Mouse (Mus musculus) urinary bladder, postnatal 4 days (tissue): ENCODE results near the gene Ap1s3.

Source experiments
- DNase-seq, 2 experiments: peaks; one replicate each; pipeline ENCODE4 v3.0.0; 2021 to 2022; ENCODE audit warnings: low spot score in 2 of 2

Gene Ap1s3

DNA sequence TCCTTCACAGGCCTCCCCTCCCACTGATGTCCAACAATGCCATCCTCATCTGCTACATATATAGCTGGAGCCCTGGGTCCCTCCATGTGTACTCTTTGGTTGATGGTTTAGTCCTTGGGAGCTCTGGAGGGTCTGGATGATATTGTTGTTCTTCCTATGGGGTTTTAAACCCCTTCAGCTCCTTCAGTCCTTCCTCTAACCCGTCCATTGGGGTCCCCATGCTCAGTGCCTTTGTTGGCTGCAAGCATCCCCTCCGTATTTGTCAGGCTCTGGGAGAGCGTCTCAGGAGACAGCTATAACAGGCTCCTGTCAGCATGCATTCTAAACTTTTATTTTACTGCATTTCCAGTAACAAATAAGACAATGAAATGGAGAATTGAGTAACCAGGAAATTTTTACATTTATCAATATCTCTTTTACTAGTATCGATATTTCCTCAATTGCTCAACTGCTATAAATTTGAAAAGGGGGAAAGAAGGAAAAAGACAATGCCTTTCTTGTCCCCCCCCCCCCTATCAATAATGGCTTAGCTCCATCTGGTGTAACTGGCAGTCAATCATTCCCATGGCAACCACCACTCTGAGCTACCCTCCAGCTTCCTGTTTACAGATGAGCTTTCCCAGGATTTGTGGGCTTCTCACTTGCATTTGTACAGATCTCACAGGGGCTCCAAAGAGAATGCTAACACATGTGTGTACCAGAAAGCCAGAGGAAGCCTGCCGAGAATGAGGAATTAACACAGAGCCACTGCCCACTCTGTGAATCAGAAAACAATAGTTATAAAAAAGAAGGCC is 73.2 kb downstream of the Ap1s3 start:
- DNase-seq, result no peak

DNA sequence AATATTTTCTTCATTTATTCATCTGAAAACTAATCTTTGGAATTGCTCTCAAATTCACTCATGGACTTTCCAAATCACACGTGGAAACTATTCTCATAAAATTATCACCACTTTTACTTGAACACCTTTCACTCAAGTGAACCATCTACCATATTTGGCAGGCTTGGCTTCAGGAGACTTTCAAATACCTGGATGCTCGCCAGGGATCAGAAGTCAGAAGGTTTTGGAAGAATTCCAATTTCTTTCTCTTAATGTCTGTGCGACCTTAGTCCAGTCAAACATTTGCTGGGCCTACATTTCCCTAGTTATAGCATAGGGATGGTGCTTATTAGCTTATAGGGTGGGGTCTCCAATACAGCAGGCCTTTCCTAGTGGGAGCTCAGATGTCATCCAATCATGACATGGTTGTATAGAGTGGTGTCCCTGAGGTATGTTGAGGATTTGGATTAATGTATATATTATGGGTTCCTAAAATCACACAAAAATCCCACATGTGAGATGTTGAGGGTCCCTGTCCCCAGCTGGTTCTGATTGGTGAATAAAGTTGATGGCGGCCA is 79.0 kb downstream of the Ap1s3 start:
- no peak for DNase-seq

DNA sequence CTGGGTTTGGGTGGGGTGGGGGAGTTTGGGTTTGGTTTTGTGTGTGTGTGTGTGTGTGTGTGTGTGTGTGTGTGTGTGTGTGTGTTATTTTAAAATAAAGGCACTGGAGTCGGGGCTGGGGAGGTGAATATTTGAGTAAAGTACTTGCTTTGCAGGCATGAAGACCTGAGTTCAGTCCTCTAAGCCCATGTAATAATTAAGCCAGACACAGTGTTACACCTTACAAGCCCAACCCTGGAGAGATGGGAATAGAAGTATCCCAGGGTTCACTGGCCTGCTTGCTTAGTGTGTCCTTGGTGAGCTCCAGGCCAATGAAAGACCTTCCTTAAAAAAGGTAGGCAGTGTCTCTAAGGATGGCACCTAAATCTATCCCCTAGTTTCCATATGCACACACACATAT is 80.7 kb downstream of the Ap1s3 start:
- DNase-seq, result no peak

DNA sequence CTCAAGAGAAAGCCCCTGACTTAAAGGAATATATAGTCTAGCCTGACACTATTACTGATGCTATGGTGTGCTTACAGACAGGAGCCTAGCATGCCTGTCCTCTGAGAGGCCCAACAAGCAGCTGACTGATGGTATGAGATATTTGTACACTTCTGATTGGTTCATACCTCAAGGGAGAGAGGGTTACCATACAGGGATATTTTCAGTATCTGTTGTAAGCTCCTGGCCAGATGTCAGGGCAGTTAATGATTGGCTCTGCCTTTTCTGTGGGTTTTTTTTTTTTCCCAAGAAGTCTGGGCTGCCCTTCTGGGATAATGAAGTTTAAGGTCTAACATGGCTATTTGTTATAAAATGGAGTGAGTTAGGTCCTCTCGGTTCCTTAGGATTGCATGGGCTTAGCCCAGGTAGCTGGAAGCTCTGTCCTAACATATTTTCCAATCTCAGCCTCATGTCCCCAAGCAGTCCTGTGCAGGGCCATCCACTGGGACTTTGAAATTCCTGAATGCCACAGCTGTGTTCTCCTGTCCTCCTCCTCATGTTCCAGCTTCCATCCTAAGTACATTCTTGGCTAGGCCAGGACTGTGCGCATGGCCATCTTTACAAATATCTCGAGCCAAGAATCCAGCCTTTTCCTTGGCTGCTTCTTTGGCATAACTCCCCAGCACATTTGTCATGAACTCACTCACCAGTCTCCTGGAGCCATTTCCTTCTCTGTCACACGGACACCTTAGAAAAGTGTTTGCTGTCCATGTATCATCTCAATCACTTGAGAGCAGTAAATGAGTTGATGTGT is 81.6 kb downstream of the Ap1s3 start:
- DNase-seq, result no peak

DNA sequence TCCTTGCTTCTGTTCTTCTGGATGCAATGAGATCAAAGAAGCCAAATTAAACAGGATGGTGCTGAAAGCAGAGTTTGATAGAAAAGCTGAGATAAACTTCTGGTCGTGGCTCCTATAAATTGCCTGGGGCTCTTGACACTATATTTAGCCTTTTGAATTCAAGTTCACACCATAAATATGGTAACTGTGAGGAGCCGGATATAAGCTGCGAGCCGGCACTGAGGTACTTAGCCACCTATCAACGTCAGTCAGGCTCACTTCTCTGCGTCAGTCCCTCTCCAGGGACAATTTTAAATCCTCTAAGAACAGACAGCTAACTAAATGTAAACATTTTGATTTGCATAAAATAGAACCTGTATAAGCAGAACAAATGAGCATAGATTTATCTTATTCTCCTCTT is 82.3 kb downstream of the Ap1s3 start:
- no peak for DNase-seq

DNA sequence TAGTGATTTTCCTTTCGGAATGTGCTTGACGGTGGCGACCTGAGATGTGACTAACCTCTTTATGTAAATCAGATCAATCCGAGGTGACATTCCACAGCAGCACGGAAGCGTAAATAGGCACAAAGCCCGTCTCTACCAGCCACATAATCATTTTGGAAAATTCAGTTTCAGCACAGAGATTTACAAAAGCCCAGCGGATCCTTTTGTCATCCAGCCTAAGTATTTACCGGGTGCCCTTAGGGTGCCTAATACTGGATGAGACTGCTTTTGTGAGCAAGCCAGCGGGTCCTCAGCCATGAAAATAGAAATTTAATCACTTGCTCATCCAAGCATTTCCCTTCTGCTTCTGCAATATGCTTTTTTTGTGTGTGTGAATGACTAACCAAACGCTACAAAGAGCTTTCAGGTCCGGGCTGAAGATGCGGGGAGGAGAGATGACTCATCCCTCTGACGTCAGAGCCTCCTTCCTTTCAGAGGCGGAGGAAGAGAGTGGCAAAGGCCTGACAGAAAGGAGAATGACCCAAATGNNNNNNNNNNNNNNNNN is 90.6 kb downstream of the Ap1s3 start:
- DNase-seq, result no peak

DNA sequence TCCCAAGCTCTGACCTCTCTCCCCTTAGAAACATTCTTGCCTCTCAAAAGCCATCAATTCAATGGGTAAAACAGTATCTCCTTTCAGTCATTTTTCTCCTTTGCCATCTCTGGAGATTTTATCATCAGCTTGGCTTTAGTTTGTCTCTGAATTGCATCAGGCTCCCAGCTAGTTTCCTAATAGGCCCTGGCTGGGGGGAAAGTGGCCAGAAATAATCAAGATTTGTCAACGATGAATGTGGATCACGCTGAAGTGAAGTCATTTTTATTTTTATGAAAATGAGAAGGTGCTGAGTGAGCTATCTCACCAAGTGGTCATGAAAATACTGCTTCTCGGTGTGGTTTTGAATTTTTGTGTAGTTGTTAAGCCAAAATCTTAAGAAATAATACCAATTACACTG is 94.4 kb downstream of the Ap1s3 start:
- no peak for DNase-seq

DNA sequence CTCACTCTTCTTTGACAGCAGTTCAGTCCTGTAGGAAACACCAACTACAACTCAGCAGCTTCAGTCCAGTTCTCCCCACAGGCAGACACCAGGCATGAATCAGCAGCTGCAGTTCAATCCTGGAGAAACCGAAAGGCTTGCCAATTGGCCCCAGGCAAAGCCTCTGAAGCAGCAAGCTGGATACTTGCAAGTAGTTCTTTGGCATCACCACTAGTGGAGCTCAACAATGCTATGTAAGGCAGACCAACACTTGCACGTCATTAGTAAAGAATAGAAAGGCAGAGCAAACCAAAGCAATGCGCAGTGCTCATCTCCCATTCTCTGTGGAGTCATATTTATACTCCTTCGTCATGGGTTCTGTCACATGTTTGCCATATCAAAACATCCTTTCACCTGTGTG is 99.9 kb downstream of the Ap1s3 start:
- no peak for DNase-seq

DNA sequence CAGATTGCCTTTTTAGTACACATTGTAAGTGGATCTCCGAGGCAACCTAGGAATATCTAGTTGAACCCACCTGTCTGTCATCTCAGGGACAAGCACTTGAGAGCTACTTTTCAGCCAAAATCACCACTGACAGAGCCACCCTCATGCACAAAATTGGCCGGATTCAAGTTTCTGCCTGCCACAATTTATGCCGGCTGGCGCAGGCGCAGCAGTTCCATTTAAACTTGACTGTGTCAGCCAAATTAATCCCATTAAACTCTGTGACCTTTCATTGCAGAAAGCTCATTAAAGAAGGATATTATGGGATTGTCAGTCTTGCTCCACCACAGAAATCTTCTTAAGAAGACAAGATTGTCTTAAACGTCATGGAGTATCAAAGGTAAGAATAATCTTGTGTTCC is 100.6 kb downstream of the Ap1s3 start:
- no peak for DNase-seq

DNA sequence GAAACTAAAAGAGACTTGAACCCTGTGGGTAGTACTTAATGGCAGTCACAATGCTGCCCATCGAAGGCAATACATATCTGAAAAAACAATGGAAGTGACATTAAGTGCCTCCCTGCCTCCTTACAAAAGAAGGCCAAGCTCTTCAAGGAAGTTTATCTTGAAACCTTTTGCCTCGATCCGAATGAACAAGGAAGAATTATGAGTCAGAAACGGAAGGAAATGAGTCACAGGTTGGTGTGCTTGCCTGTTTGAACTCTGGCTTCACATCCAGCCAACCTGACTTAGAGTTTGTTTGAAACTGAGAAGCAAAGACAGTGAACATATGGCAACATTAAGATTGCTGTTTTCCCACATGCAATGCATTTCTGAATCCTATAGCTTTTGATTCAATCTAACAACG is 110.6 kb downstream of the Ap1s3 start:
- DNase-seq, result no peak
